Mouse (Mus musculus) C3H10T1/2 (cell line): ENCODE data around the gene Rab3c. TPM values are rescaled to one million over a fixed set of nuclear protein-coding genes. Genes with fewer than 3 reads are reported as not detected.

Experiments
- polyA plus RNA-seq, 2 experiments: library from polyadenylated mRNA; unstranded; fragments of >200 nt; fragmentation: generic; extraction: Trizol; gene quantifications; one replicate each; pipeline ENCODE4 v1.2.1; 2012; ENCODE audit warnings: missing spikeins in 2 of 2

Rab3c gene
- not detected for polyA plus RNA-seq

GRCm38 (mm10) chr13:110280563-110281144 is at the start of gene Rab3c:
Gene Rab3c (minus strand): TSS chr13:110280996.

Other genes starting within 250 kb of the Rab3c start
- not detected for gene Gapt, start 76.2 kb upstream of the Rab3c start, polyA plus RNA-seq
- gene Plk2, start 114.0 kb upstream of the Rab3c start, polyA plus RNA-seq: 10 to 100 TPM; 10.5 to 64.1 TPM